Mouse (Mus musculus) layer of hippocampus, adult 8-10 months (tissue): Measurements from ENCODE around the gene Hnrnpab. TPM values are rescaled to one million over a fixed set of nuclear protein-coding genes. Genes with fewer than 3 reads are reported as not detected.
"Not testable (repeated sequence)": the region's sequence is repeated elsewhere in the genome, so short reads cannot be mapped to it uniquely, and the experiment has no call there.

Experiments used
- DNase-seq, 2 experiments: peaks; one replicate each; pipeline ENCODE4 v3.0.0; 2022; ENCODE audit warnings: low spot score in 2 of 2
- total RNA-seq, 4 experiments: library from RNA; stranded (reverse); gene quantifications; 2 replicates each; pipeline ENCODE4 v1.2.4; 2022

The Hnrnpab gene
- total RNA-seq, 4 experiments from 2014 or later = 123 to 152 (median 135) TPM

- DNase-seq = no peak
Measured at GRCm38 (mm10) chr11:51635127-51635524, 28.5 kb upstream of the Hnrnpab start.

- DNase-seq = no peak
Measured at GRCm38 (mm10) chr11:51633721-51634120, 27.1 kb upstream of the Hnrnpab start.

GRCm38 (mm10) chr11:51633200-51633599 is 26.6 kb upstream of the Hnrnpab start:
- not testable (repeated sequence) for DNase-seq

- DNase-seq = no peak
Measured at GRCm38 (mm10) chr11:51632130-51632753, 25.6 kb upstream of the Hnrnpab start.

GRCm38 (mm10) chr11:51629651-51630314 is 23.1 kb upstream of the Hnrnpab start:
- peak; percentile 67 to 72 for DNase-seq

- no peak for DNase-seq
Measured at GRCm38 (mm10) chr11:51627907-51628306, 21.3 kb upstream of the Hnrnpab start.

GRCm38 (mm10) chr11:51627425-51627824 is 20.8 kb upstream of the Hnrnpab start:
- DNase-seq = peak; percentile 57 to 58

GRCm38 (mm10) chr11:51625187-51625820 is 18.7 kb upstream of the Hnrnpab start:
- DNase-seq = no peak

DNA sequence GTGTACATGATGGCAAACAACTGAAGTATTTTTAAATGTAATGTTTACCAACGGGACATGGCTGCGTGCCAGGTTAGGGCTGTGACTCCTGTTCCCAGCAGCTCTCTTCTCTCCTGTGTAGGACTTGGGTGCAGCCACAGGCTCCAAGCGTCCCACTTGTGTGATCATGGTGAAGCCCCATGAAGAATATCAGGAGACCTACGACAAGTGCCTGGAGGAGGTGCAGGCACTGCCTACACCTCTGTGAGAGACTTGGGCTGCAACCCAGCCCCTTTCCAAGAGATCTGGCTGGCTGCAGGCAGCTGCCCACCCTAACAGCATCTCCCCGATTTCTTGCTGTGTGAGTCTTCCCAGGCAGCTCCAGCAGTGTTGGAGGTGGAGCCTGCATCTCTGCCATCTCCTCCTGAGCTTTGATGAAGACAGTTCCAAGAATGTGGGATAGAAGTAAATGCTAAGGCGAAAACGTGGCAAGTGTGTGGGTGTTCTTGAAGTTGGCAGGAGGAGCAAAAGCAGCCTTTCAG is 16.4 kb upstream of the Hnrnpab start:
- DNase-seq = peak; percentile 57 to 75

- no peak for DNase-seq
Measured at GRCm38 (mm10) chr11:51621776-51622175, 15.1 kb upstream of the Hnrnpab start.

GRCm38 (mm10) chr11:51620084-51620483 is 13.4 kb upstream of the Hnrnpab start:
- DNase-seq = no peak

GRCm38 (mm10) chr11:51619409-51620060 is 12.9 kb upstream of the Hnrnpab start, which contains the start of gene Nhp2:
Gene Nhp2, plus strand, starts transcription at chr11:51619735.
- peak; percentile 93 to 95 for DNase-seq

DNA sequence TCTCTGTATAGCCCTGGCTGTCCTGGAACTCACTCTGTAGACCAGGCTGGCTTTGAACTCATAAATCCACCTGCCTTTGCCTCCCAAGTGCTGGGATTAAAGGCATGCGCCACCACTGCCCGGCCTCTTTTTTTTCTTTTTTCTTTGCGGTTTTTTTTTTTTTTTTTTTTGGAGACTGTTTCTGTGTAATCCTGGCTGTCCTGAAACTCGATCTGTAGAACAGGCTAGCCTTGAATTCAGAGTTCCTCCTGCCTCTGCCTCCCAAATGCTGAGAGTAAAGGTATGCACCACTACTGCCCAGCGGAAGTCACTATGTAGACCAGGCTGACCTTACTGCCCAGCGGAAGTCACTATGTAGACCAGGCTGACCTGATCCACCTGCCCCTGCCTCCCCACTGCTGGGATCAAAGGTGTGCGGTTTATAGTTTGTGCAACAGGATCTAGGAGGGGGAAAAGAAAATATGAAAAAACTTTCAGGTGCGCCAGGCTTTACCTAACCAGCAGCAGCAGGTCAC is 12.3 kb upstream of the Hnrnpab start:
- no peak for DNase-seq

DNA sequence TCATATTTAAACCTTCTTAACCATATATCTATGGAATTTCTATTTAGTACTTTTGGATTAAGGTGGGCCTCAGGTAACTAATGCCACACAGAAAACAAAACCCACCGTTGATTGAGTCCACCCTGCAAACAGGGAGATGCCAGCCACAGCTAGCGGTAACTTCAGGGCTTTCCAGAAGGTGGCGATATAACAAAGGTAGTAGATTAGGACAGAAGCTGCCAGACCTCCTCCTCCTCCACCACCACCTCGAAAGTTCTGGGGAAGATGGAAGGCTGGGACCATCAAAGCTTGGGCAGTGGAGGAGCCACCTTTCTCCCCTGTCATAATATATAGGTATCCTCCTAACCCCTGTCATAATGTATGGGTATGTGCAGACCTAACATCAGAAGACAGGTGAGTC is 11.0 kb upstream of the Hnrnpab start:
- peak in 1 of 2 experiments; percentile 70 for DNase-seq

DNA sequence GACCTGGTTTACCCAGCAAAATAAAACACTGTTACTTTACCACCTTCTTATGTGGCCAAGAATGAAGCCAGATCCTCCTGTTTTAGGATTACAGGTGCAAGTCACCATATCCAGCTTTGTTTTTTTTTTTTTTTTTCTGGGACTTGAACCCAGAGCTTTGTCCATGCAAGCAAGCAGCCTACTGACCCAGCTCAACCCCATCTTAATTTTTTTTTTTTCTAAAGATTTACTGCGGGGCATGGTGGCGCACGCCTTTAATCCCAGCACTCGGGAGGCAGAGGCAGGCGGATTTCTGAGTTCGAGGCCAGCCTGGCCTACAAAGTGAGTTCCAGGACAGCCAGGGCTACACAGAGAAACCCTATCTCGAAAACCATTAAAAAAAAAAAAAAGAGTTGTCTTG is 9.5 kb upstream of the Hnrnpab start:
- DNase-seq = not testable (repeated sequence)

DNA sequence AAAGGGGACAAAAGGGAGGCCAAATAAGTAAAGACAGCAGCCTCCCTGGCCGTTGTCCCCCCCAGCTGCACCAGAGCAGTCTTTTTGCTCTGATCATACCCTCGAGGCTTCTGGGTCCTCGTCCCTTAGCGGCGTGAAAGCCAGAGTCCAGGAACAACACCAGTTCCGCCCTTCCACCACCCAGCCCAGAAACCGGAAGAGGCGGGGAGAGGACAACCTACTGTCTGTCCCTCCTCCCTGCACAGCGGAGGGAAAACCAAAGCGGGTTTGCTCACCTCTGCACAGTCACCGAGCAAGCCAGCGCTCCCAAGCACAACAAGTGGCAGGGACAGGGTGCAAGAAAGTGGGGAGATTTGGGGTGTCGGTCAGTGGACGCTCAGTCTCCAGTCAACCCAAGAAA is 9.0 kb upstream of the Hnrnpab start:
- DNase-seq = no peak

GRCm38 (mm10) chr11:51615129-51615528 is 8.5 kb upstream of the Hnrnpab start:
- DNase-seq = no peak

DNA sequence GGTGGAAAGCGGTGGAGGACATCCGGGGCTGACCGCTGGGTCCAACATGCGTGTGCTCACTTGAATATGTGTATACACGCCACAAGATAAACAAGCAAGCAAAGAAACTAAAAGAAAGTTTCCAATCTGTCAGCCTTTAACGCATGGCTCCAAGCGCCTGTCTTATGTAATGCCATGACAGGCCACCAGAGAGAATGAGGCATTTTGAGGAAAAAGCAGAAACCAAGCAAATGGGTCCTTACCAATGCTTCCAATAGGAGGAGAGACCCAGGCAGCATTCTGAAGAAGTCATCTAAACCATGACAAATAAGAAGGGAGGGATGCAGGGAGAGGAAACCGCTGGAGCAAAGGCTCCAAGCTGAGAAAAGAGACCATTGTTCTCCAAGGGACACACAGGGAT is 7.6 kb upstream of the Hnrnpab start:
- no peak for DNase-seq

DNA sequence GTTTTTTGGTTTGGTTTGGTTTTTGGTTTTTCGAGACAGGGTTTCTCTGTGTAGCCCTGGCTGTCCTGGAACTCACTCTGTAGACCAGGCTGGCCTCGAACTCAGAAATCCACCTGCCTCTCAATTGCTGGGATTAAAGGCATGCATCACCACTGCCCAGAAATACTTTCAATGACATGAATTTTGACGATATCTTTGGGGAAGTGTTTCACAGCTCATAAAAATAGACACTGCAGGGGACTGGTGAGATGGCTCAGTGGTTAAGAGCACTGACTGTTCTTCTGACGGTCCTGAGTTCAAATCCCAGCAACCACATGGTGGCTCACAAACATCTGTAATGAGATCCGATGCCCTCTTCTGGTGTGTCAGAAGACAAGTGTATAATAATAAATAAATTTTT is 3.3 kb upstream of the Hnrnpab start:
- DNase-seq = not testable (repeated sequence)

DNA sequence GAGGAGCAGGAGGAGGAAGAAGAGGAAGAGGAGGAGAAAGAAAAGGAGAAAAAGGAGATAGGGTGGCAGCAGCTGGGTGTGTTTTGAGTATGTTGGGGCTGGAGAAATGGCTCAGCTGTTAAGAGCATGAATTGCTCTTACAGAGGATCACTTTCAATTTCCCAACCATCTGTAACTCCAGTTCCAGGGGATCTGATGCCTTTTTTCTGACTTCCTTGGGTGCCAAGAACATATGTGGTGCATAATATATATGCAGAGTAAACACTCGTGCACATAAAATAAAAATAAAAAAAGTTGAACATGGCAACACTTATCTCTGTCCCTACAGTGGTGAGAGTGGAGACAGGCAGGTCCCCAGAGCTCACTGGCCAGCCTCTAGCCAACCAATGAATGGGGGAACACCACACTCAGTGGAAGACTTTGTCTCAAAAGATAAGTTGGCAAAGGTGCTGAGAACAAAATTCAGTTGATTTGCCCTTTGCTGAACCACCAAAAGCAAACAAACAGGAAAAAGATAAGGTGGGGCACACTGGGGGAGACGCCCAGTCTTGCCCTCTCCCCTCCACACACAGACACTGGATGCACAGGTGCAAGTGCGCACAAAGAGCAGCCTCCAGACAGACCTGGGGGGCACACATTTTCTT is 2.7 kb upstream of the Hnrnpab start:
- DNase-seq = no peak

- no peak for DNase-seq
Measured at GRCm38 (mm10) chr11:51607096-51607738, 570 bp upstream of the Hnrnpab start.
